Mouse (Mus musculus) adrenal gland, postnatal 10 days (tissue): ENCODE results near the gene Atl2. TPM values are rescaled to one million over a fixed set of nuclear protein-coding genes. Genes with fewer than 3 reads are reported as not detected.

Experiments
- DNase-seq: peaks from one replicate; pipeline ENCODE4 v3.0.0; 2021; ENCODE audit warnings: mixed read lengths
- total RNA-seq, 2 experiments: library from RNA; stranded (reverse); gene quantifications; 2 replicates each; pipeline ENCODE4 v1.2.3; 2021

Gene Atl2
- total RNA-seq, 2 experiments from 2014 or later, result 49.5 to 83.7 TPM

GRCm38 (mm10) chr17:79818884-79819283 is 77.0 kb downstream of the Atl2 start:
- DNase-seq, result no peak

- no peak for DNase-seq
These were observed 77.9 kb downstream of the Atl2 start for GRCm38 (mm10) chr17:79817995-79818394.

GRCm38 (mm10) chr17:79817551-79817950 is 78.4 kb downstream of the Atl2 start:
- DNase-seq, result no peak

GRCm38 (mm10) chr17:79816896-79817295 is 79.0 kb downstream of the Atl2 start:
- DNase-seq, result no peak

- DNase-seq, result no peak
These were observed 85.5 kb downstream of the Atl2 start for GRCm38 (mm10) chr17:79810421-79810820.

GRCm38 (mm10) chr17:79809491-79810316 is 86.2 kb downstream of the Atl2 start:
- no peak for DNase-seq

- DNase-seq, result no peak
These were observed 88.5 kb downstream of the Atl2 start for GRCm38 (mm10) chr17:79807237-79807930.

GRCm38 (mm10) chr17:79804747-79805146 is 91.2 kb downstream of the Atl2 start:
- DNase-seq, result no peak

- DNase-seq, result no peak
These were observed 93.9 kb downstream of the Atl2 start for GRCm38 (mm10) chr17:79802056-79802455.

- no peak for DNase-seq
These were observed 97.1 kb downstream of the Atl2 start for GRCm38 (mm10) chr17:79798831-79799230.

Other genes starting within 250 kb of the Atl2 start
- 10 to 100 TPM; 21.3 to 27.9 TPM for gene Cyp1b1, start 181.1 kb downstream of the Atl2 start, total RNA-seq
- 10 to 100 TPM; 45.4 to 57.6 TPM for gene Hnrnpll, start 166.2 kb upstream of the Atl2 start, total RNA-seq
- gene Galm, start 231.3 kb upstream of the Atl2 start, total RNA-seq, result 10 to 100 TPM; 24.7 to 32.1 TPM